Mouse (Mus musculus) ES-Bruce4 (cell line): ENCODE data around the gene Mansc1.

Source experiments
- CTCF ChIP-seq: IDR thresholded peaks from one replicate; pipeline ENCODE4 v1.8.1; 2011; ENCODE audit warnings: low read depth, low read length
- EP300 ChIP-seq: IDR thresholded peaks from 2 replicates; pipeline ENCODE4 v1.6.1; 2011; ENCODE audit warnings: low read depth, low read length; ENCODE audit not compliant: insufficient read depth
- POLR2A ChIP-seq: IDR thresholded peaks from one replicate; pipeline ENCODE4 v1.8.1; 2011; ENCODE audit warnings: low read length; ENCODE audit not compliant: insufficient read depth

GRCm38 (mm10) chr6:134621552-134621949 lies 10.7 kb downstream of the Mansc1 start:
- TF ChIP-seq POLR2A = no peak
- no peak for TF ChIP-seq CTCF
- TF ChIP-seq EP300 = no peak
